Mouse (Mus musculus) naive thymus-derived CD4-positive, alpha-beta T cell, adult 2 months (primary cell): Measurements from ENCODE around the gene Fyb2.

Source experiments
- DNase-seq: peaks from one replicate; pipeline ENCODE4 v3.0.0-alpha.2; 2011; ENCODE audit warnings: low read depth

Gene Fyb2

DNA sequence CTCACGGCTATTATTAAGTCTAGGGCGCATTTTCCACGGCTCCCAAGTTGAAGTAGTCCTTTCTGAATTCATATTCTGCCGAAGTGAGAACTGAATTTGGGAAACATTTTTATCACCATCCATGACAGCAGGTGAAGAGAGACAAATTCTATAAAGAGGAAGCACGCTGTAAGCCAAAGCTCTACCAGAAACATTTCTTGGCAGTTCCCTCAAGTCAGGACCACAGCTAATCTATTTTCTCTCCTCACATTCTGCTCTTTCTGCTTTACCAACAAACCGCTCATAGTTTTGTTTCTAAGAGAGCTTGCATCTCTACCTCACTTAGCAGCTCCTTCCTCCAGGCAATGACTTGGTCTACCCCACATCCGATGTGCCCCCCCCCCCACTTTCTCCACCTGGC lies 100.5 kb downstream of the Fyb2 start:
- DNase-seq: no peak

DNA sequence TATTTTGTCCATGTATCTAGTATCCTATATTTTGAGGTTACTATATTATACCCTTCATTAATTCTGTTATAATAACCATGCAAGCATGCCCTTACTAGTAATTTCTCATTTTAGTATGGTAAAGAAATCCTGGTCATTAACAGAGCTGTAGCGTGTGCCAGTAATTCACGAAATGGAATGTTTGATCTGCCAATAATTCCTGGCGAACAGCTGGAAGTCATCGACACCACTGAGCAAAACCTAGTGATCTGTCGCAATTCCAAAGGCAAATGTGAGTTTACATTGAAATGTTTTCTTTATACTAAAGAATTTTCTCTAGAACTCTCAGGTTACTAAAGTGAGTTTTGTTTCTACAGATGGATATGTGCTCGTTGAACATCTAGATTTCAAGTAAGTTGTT lies 102.2 kb downstream of the Fyb2 start:
- no peak for DNase-seq

DNA sequence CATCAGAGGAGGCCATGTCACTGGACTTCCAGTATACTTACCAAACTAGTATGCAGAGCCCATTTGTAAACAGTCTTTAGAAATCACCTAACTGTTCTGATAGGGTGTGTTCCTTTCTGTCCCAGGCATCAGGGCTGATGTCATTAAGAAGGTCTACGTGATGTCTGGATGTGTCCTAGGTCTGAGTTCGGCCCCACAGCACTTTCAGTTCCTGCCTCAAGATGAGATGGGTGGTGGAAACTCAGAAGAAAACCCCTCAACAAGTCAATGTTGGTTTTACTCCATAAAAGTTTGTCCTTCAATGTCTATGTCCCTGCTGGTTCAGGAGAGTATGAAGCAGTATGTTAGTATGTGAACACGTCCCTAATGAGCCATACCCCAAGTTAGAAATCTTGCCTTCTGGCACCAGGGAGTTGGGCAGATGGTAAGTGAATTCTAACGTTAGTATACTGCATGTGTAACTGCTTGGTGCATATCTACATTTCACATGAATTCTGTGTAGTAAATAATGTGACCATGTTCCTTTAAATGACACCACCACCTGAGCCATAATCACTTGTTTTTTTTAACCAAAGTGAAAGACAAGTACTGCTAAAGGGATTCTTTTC lies 102.9 kb downstream of the Fyb2 start:
- DNase-seq: no peak

DNA sequence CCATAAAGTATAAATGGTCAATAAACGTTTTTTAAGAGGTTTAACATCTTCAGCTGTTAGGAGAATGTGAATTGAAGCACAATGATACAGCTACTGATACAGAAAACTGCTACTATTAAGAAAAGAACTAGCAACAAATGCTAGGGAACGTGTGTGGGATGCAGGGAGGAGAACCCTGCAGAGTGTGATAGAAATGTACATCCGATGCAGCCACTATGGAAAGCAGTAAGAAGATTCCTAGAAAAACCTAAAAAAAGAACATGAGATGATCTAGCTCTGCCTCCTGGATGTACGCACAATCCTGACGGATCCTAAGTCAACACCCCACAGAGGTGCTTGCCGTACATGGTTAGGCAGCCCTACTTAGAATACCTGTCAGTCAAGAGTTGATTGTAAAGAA lies 114.0 kb downstream of the Fyb2 start:
- DNase-seq: no peak

DNA sequence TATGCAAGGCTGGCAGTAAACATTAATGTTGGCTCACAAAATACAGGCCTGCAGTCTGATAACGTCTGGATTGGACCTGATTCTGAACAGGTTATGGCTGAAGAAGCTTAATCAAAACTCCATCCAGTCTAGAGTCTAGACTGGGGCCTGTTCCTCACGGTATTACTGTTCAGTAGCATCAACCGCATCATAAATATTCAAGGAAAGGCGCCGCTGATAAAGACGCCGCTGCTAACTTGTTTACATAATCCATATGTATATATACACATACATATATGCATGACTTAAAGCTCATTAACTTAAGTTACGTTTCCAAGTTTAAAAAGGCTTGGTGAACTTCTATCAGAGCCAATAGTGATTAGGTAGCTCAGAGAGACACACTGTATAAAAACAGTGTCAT lies 117.8 kb downstream of the Fyb2 start:
- DNase-seq: no peak

DNA sequence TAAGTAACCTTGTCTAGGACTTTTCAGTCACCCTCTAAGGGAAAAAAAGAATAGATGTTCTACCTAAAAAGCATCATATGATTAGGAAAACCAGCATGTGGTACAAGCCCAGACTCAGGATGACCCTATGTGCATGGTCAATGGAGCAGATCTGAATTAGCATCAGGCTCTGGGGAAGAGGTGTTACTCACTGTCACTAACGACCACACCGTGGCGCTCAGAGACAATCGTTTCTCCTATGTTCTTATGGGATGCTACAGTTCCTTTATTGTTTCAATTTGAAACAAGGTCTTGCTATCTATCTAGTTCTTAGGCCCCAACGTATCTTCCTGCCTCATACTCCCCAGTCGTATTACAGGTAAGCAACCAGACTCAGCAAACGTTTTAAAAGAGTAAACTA lies 119.9 kb downstream of the Fyb2 start:
- DNase-seq: no peak

DNA sequence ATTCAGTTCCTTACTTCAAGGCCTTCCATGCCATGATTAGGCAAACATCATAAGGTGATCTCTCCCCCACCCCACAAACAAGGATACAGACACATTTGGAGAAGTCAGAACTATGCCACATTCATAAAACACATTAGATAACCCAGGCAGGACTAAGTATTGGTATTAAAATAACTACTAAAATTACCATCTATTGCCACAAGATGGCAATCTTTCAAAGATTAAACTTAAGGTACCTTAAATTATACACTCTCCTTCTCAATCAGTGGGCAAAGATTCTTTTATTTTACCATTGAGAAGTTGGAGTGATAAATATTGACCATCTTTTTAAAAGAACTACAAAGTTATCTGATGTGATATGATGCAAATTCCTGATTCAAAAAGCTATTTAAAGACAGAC lies 121.0 kb downstream of the Fyb2 start:
- no peak for DNase-seq

DNA sequence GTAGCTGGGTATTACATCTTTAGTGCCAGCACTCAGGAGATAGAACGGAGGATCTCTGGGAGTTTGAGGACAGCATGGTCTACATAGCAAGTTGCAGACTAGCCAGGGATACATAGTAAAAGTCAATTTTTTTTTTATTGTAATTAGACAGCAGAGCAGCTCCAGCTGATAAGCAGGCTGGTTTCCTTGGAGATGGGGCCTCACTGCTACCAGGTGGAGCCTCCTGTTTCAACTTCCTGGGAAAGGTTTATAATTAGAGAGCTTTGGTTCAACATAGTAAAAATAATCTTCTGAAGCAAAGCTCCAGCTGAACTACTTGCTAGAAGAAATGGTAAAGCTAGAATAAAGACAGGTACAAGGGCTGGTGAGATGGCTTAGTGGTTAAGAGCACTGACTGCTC lies 136.8 kb downstream of the Fyb2 start:
- DNase-seq: no peak

- DNase-seq: no peak
These were observed 138.0 kb downstream of the Fyb2 start for GRCm38 (mm10) chr4:105051291-105051690.
